Mouse (Mus musculus) heart, postnatal 0 days (tissue): Measurements from ENCODE around the gene Sorbs2. TPM values are rescaled to one million over a fixed set of nuclear protein-coding genes. Genes with fewer than 3 reads are reported as not detected.
A peak's percentile ranks its signal among the peaks of the same experiment; 100 is the strongest.

Source experiments
- ATAC-seq: fragments of 200-750 bp; cut with Nextera tagmentation; 2 replicates; pipeline ENCODE4 v1.8.0; 2017; ENCODE audit warnings: low read depth, moderate number of reproducible peaks, moderate library complexity; ENCODE audit not compliant: insufficient read depth
- DNase-seq: peaks from one replicate; pipeline ENCODE4 v3.0.0-alpha.2; 2016; ENCODE audit warnings: low spot score
- H3K27ac ChIP-seq: fragments of 300-500 bp; sonication (generic); 2 replicates; pipeline ENCODE4 v1.5.1; 2014; ENCODE audit warnings: low read depth, mild to moderate bottlenecking
- H3K27me3 ChIP-seq: fragments of 300-500 bp; sonication (generic); 2 replicates; pipeline ENCODE4 v1.6.1; 2014; ENCODE audit warnings: low read length, mixed read lengths; ENCODE audit not compliant: control insufficient read depth, insufficient read depth
- H3K36me3 ChIP-seq: fragments of 300-500 bp; sonication (generic); replicated peaks from 2 replicates; pipeline ENCODE4 v1.6.1; 2014; ENCODE audit warnings: low read length, mixed read lengths; ENCODE audit not compliant: control insufficient read depth, insufficient read depth
- H3K4me1 ChIP-seq: fragments of 300-500 bp; sonication (generic); 2 replicates; pipeline ENCODE4 v1.6.1; 2014; ENCODE audit warnings: antibody characterized with exemption; ENCODE audit not compliant: control insufficient read depth, insufficient read depth
- H3K4me2 ChIP-seq: fragments of 300-500 bp; sonication (generic); 2 replicates; pipeline ENCODE4 v1.6.1; 2014; ENCODE audit warnings: low read depth, mild to moderate bottlenecking, low read length, moderate library complexity
- H3K4me3 ChIP-seq: fragments of 300-500 bp; sonication (generic); 2 replicates; pipeline ENCODE4 v1.5.1; 2014; ENCODE audit warnings: low read depth, low read length
- H3K9ac ChIP-seq: fragments of 300-500 bp; sonication (generic); replicated peaks from 2 replicates; pipeline ENCODE4 v1.6.1; 2014; ENCODE audit warnings: low read depth, low read length, mixed read lengths
- H3K9me3 ChIP-seq: fragments of 300-500 bp; sonication (generic); replicated peaks from 2 replicates; pipeline ENCODE4 v1.6.1; 2016; ENCODE audit warnings: low read length; ENCODE audit not compliant: control insufficient read depth
- CTCF ChIP-seq: IDR thresholded peaks from 2 replicates; pipeline ENCODE4 v1.5.1; 2016; ENCODE audit warnings: antibody characterized with exemption, control low read depth, low read depth
- EP300 ChIP-seq: IDR thresholded peaks from 2 replicates; pipeline ENCODE4 v1.6.1; 2016; ENCODE audit warnings: antibody characterized with exemption, low read depth
- WGBS: fragments of 180-500 bp; shearing (Covaris S2); extraction: QIAGEN DNeasy Blood & Tissue Kit; methylation state at CpG from one replicate; pipeline ENCODE4 v1.1.7; 2014; 5-methylcytosine and 5-hydroxymethylcytosine counted together
- polyA plus RNA-seq: library from polyadenylated mRNA; unstranded; fragments of >200 nt; fragmentation: Nextera tagmentation; extraction: Ambion mirVana; gene quantifications from 2 replicates; pipeline ENCODE4 v1.2.1, GENCODE M21; 2015
- total RNA-seq: library from RNA; depleted of rRNA; stranded (reverse); fragments of >200 nt; gene quantifications from 2 replicates; pipeline ENCODE4 v1.2.3, GENCODE M21; 2014; ENCODE audit warnings: low replicate concordance

Sorbs2 gene
- total and polyA plus RNA-seq, 2 experiments from 2014 or later, result 228 to 385 TPM

GRCm38 (mm10) chr8:45486281-45486680, 21.3 kb upstream of the Sorbs2 start:
- DNase-seq (no peak), ATAC-seq (no peak)
- H3K4me3 ChIP-seq, result no peak overlapping the region
- no peaks in the 10 kb centered on the region for H3K9me3 ChIP-seq
- TF ChIP-seq CTCF (no peak), EP300 (no peak)
- H3K27ac ChIP-seq, result no peak overlapping the region
- H3K36me3 ChIP-seq, result no peaks in the 10 kb centered on the region
- no peaks in the 10 kb centered on the region for H3K4me1 ChIP-seq
- no peak overlapping the region for H3K4me2 ChIP-seq
- no peak overlapping the region for H3K9ac ChIP-seq
- H3K27me3 ChIP-seq, result no peaks in the 10 kb centered on the region
- 78% methylated on average over 3 of the region's 3 CpGs for WGBS

- 69% methylated on average over 7 of the region's 7 CpGs for WGBS
- DNase-seq (no peak), ATAC-seq (no peak)
- Histone ChIP-seq H3K9me3 (no peaks in the 10 kb centered on the region), H3K4me2 (no peak overlapping the region), H3K9ac (no peak overlapping the region), H3K36me3 (no peaks in the 10 kb centered on the region), H3K4me3 (no peak overlapping the region), H3K4me1 (no peaks in the 10 kb centered on the region), H3K27me3 (no peaks in the 10 kb centered on the region), H3K27ac (no peak overlapping the region)
- no peak for TF ChIP-seq CTCF
- TF ChIP-seq EP300, result no peak
These were observed 3.6 kb upstream of the Sorbs2 start for GRCm38 (mm10) chr8:45503971-45504370.

- Histone ChIP-seq H3K27me3 (no peaks in the 10 kb centered on the region), H3K4me1 (no peaks in the 10 kb centered on the region), H3K9ac (no peak overlapping the region), H3K4me2 (no peak overlapping the region), H3K4me3 (no peak overlapping the region), H3K9me3 (no peaks in the 10 kb centered on the region), H3K27ac (no peak overlapping the region), H3K36me3 (no peaks in the 10 kb centered on the region)
- WGBS, result 75% methylated on average over 4 of the region's 4 CpGs
- DNase-seq (no peak), ATAC-seq (no peak)
- TF ChIP-seq CTCF, result no peak
- no peak for TF ChIP-seq EP300
These were observed 1.2 kb upstream of the Sorbs2 start for GRCm38 (mm10) chr8:45506376-45506775.

GRCm38 (mm10) chr8:45507277-45507633, 333 bp upstream of the Sorbs2 start:
- DNase-seq (no peak), ATAC-seq (no peak)
- no peaks in the 10 kb centered on the region for H3K4me1 ChIP-seq
- H3K27ac ChIP-seq, result no peak overlapping the region
- H3K36me3 ChIP-seq, result no peaks in the 10 kb centered on the region
- peak overlapping the region; percentile 47 for H3K4me2 ChIP-seq
- TF ChIP-seq CTCF (no peak), EP300 (no peak)
- H3K4me3 ChIP-seq, result no peak overlapping the region
- WGBS, result 73% methylated on average over 8 of the region's 8 CpGs
- no peaks in the 10 kb centered on the region for H3K27me3 ChIP-seq
- H3K9ac ChIP-seq, result no peak overlapping the region
- H3K9me3 ChIP-seq, result no peaks in the 10 kb centered on the region

GRCm38 (mm10) chr8:45508521-45509104, 1.0 kb downstream of the Sorbs2 start:
- H3K27ac ChIP-seq, result no peak overlapping the region
- DNase-seq (no peak), ATAC-seq (no peak)
- H3K4me3 ChIP-seq, result no peak overlapping the region
- no peaks in the 10 kb centered on the region for H3K27me3 ChIP-seq
- no peak overlapping the region for H3K9ac ChIP-seq
- no peaks in the 10 kb centered on the region for H3K9me3 ChIP-seq
- H3K4me2 ChIP-seq, result no peak overlapping the region
- whole genome bisulfite sequencing, result 81% methylated on average over 7 of the region's 7 CpGs
- H3K4me1 ChIP-seq, result no peaks in the 10 kb centered on the region
- no peaks in the 10 kb centered on the region for H3K36me3 ChIP-seq
- TF ChIP-seq CTCF, result no peak
- no peak for TF ChIP-seq EP300

GRCm38 (mm10) chr8:45512369-45512768, 4.8 kb downstream of the Sorbs2 start:
- H3K27me3 ChIP-seq, result no peaks in the 10 kb centered on the region
- H3K9me3 ChIP-seq, result no peaks in the 10 kb centered on the region; the same call in 1 of the 2 replicates
- no peak overlapping the region for H3K4me2 ChIP-seq
- ATAC-seq (no peak), DNase-seq (no peak)
- H3K4me1 ChIP-seq, result no peaks in the 10 kb centered on the region
- TF ChIP-seq CTCF, result no peak
- no peak for TF ChIP-seq EP300
- H3K9ac ChIP-seq, result no peak overlapping the region
- H3K36me3 ChIP-seq, result no peaks in the 10 kb centered on the region
- H3K27ac ChIP-seq, result no peak overlapping the region
- no peak overlapping the region for H3K4me3 ChIP-seq
